Mouse (Mus musculus) adrenal gland, postnatal 36 days (tissue): ENCODE measurements at regions not wholly inside any gene's neighbourhood (a gene's known extent, or its start where the extent isn't known, plus 50 kb on each side); places are given as distances from the start of the nearest gene placed in this dataset.

Experiments
- DNase-seq, 2 experiments: peaks; one replicate each; pipeline ENCODE4 v3.0.0; 2021; ENCODE audit warnings: mixed read lengths in 1 of 2

GRCm38 (mm10) chr2:50690120-50691103 is 393.8 kb upstream of the Mmadhc start:
- peak; percentile 25 to 34 for DNase-seq

GRCm38 (mm10) chr2:50687672-50688151 is 391.1 kb upstream of the Mmadhc start:
- DNase-seq: no peak

- DNase-seq: peak; percentile 84 to 91
Measured at GRCm38 (mm10) chr2:50687222-50687621, 390.6 kb upstream of the Mmadhc start.

- no peak for DNase-seq
Measured at GRCm38 (mm10) chr2:50677456-50677855, 380.9 kb upstream of the Mmadhc start.

DNA sequence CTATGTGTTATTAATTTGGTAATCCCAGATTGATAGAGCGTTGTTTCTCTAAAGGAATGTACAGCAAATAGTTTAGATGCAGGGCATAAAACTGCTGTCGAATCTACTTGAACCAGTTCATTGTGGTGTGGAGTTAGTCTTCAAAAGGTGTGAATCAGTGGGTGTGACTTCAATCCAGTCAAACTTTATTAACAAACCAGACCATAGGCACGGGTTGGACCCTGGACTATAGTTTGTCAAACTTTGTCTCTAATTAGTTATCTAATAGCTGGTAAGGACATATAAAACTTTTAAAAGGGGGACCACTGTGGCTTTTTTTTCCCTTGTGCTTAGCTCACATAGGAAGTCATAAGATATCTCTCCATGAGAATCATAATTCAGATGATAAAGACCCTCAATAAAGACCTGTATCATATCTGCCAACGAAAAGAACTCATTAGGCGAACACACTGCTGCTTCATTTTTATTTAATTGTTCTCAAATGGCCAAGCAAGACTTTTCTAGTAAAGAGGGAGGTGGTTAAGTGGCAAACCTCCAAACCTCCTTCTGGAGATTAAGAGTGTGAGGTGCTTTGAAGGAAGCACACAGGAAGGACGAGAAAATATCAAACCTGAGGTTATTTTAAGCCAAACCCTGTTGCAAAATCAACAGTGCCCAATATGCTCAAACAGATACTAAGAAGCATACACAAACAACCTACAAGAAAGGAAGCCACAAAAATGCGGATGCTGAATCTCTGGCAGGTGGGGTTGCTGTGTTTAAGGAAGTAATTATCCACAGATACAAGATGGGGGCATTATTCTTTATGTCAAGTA is 379.3 kb upstream of the Mmadhc start:
- no peak for DNase-seq

DNA sequence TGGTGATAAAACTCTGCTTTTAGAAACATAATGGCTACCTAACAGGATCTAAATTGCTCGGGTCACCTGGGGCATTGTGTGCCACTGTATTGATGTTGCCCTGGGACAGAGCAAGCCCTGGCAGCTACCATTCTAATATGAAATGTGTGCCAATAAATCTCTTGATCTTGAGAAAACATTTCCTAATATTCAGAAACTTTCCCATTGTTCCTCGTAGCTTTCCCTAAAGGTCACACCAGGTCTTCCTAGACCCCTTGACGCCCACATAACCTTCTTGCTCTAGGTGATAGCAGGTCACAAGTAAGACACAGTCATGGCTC is 378.2 kb upstream of the Mmadhc start:
- DNase-seq: no peak

- DNase-seq: no peak
Measured at GRCm38 (mm10) chr2:50674151-50674855, 377.7 kb upstream of the Mmadhc start.

GRCm38 (mm10) chr2:50669297-50669696 is 372.7 kb upstream of the Mmadhc start:
- DNase-seq: no peak

GRCm38 (mm10) chr2:50668789-50669188 is 372.2 kb upstream of the Mmadhc start:
- DNase-seq: no peak

- DNase-seq: no peak
Measured at GRCm38 (mm10) chr2:50667180-50667579, 370.6 kb upstream of the Mmadhc start.

GRCm38 (mm10) chr2:50662504-50662903 is 365.9 kb upstream of the Mmadhc start:
- no peak for DNase-seq

DNA sequence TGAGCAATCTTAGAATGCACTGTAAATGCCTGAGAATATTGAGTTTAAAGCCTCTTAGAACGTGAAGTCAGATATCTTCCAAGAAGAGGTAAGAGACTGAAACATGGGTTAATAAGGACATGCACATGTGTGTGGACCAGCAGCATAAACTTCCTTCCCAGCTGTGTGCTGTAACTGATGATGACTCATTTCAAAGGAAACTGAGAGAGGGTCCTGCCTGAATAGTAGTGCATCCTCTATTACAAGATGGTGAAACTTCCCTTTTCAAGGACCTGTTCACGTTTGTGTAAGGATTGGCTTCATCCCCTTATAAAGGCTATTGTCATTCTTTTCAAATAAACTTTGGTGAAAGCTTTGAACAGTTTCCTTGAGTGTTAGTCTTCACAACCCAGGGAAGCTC is 363.4 kb upstream of the Mmadhc start:
- no peak for DNase-seq

DNA sequence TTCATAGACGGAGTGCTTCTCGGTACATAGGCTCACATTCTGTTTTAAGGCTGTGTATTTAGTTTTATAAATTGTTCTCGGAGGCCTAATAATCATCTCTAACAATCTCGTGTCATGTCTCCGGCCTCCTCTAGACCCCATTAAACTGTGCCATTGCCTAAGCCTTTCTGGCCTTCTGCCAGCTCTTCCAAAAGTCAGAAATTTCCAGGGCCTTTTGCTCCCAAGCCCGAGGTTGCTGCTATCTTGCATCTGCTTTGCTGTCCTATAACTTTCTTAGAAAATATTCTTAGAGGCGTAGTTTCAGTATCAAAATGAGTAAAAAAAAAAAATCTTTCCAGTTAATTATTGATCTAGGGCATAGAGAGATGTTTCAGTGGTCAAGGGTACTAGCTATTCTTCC is 361.2 kb upstream of the Mmadhc start:
- no peak for DNase-seq

DNA sequence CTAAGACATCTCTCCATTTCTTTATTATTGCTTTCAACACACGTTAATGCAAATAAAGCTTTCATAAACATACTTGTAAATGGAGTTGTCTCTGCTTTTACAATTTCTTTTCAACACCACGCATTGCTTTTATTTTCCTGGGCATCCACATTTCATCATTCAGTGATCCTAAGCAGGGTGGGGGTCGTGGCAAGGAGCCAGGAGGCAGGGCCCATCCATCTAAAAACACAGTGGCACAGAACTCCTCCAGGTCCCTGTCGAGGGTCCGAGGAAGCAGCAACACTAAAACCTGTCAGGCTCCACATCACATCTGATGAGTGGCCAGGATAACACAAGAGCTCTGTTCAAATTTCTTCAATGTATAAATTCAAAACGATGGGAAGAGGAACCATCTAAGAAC is 359.8 kb upstream of the Mmadhc start:
- no peak for DNase-seq

GRCm38 (mm10) chr2:50654953-50655324 is 358.3 kb upstream of the Mmadhc start:
- peak in 1 of 2 experiments; percentile 15 for DNase-seq

- DNase-seq: no peak
Measured at GRCm38 (mm10) chr2:50654221-50654952, 357.8 kb upstream of the Mmadhc start.

DNA sequence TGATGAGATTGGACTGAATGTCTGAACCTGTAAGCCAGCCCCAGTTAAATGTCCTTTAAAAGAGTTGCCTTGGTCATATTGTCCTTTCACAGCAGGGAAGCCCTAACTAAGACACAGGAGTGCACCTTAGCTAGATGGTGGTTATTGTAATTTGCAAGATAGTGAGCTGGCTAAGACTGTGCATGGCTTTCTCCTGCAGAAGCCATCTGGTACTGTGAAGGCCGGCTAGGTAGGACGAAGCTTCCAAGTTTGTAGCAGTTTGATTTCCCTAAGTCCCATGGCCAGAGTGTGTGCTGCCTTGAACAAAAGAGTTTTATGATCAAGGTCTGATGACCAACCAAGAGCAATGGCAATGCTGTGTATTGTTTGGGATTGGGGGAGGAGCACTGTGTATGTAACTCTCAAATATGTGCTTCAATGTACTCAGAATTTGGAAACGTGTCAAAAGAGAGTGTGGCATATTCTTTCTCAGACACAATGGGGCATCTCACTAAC is 356.6 kb upstream of the Mmadhc start:
- no peak for DNase-seq

GRCm38 (mm10) chr2:50649656-50650055 is 353.1 kb upstream of the Mmadhc start:
- no peak for DNase-seq

DNA sequence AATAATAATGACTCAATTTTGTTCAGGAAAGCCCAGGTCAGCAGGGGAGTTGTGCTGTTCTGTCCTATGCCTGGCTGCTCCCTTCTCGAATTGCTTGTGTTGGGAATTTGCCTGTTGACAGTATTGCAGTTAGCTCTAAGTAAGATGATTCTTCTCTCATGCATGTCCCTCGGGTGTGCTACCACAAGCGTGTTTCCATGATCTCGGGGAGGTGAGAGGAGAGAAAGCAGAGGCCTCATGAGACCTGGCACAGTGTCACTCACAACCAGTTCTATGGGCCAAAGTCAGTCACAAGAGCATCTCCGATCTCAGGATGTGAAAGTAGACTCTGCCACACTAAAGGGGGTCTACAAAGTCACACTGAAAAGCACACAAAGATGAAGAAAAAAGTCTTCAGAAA is 346.6 kb upstream of the Mmadhc start:
- DNase-seq: no peak

DNA sequence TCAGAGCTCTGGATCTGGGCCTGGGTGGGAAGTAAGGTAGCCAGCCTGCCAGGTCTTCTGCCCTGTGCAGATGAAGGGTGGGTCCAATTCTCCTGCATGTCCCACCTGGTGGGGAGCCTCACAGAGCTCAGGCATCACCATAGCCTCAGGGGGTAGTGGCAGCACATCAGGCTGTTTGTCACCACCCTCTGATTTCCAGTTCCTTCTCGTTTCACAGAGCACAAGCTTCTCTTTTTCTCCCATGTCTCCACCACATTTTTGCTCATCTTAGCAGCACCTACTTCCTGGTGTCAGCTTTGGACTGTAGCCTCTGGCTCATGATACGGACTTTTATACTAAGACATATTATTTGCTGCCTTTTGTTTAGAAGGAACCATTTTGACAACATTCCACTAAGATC is 345.6 kb upstream of the Mmadhc start:
- no peak for DNase-seq

DNA sequence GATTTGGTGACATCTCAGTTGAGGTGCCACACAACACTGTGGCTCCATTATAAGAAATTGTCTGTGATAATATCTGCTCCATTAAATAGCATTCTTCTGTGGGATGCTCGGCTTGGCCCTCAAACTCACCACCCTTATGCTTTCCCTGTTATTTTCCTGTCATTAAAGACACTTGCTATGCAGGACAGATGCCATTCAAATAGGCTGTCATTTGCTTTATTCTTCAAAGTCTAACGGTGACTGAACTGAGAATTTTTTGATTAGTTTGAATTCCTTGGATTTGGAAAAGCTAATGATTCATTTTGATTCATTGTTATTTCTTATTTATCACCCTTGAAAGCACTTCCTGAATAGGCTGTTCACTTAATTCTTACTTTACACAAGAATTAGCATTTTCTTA is 339.3 kb upstream of the Mmadhc start:
- no peak for DNase-seq

DNA sequence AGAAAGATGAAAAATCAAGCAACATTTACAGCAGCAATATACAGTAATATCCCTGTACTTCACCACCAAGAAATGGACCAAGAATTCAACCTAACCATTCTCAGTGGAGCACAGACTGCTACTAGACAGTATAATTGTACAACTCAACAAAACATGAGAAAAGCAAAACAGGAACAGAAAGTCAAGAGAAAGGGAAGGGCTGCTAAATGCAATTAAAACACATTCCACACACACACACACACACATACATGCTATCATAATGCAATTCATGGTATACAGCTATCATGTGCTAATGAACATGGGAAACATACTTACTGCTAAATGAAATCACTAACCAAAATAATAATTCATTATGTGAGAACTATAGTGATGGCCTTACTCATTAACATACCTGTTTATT is 335.2 kb upstream of the Mmadhc start:
- DNase-seq: no peak
